Mouse (Mus musculus): ENCODE measurements around the gene Parp8.

DNA sequence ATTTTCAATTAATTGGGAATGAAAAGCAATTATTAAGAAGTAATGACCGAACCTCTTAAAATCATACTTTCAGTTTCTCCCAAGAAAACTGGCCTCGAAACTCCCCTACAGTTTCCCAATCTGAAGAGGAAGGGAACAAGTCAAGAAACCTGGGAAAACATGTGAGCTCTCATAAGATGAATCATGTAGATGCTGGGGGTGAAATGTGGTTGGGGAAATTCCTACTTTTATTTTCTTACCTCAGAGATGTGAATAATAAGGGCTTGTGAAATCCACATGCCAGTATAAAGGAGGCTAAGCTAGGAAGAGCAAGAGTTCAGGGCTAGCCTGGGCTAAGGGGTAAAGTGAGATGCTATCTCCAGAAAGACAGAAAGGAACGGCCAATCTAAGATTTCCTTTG is 74.0 kb downstream of the Parp8 start:
- TF ChIP-seq POLR2AphosphoS5 (IDR thresholded peaks at IDR 0.05; ENCODE audit: insufficient replicate concordance, low read depth, low read length) (no peak), CTCF (IDR thresholded peaks at IDR 0.05; ENCODE audit: low read depth, low read length) (no peak), GATA1 (IDR thresholded peaks at IDR 0.05; ENCODE audit: borderline replicate concordance, low read length) (no peak), TAL1 (conservative IDR thresholded peaks at IDR 0.05; ENCODE audit: low read depth, low read length) (no peak), GATA2 (IDR thresholded peaks at IDR 0.05; ENCODE audit: borderline replicate concordance, low read depth, low read length) (no peak)
